Mouse (Mus musculus) large intestine, adult 2 months (tissue): ENCODE results near the gene Snrk. TPM values are rescaled to one million over a fixed set of nuclear protein-coding genes. Genes with fewer than 3 reads are reported as not detected.

Experiments used
- DNase-seq: peaks from one replicate; pipeline ENCODE4 v3.0.0-alpha.2; 2012; ENCODE audit warnings: low read depth, low spot score
- WGBS: fragments of 180-500 bp; shearing (Covaris S2); methylation state at CpG from one replicate; pipeline ENCODE4 v1.1.7; 2018; 5-methylcytosine and 5-hydroxymethylcytosine counted together
- polyA plus RNA-seq: library from polyadenylated mRNA; depleted of rRNA; stranded (reverse); fragments of >200 nt; gene quantifications from 2 replicates; pipeline ENCODE4 v1.2.3, GENCODE M21; 2012; rRNA removed

Snrk gene
- 26.9 and 51.1 TPM in 2 replicates for polyA plus RNA-seq

- DNase-seq: no peak
- WGBS: under 1% methylated on average over 67 of the region's 67 CpGs
Observed at GRCm38 (mm10) chr9:122117112-122117616, at the start of gene Snrk. Gene Snrk, plus strand, starts transcription at chr9:122117266.

- no peak for DNase-seq
- WGBS: 75% methylated on average over 2 of the region's 2 CpGs
Observed at GRCm38 (mm10) chr9:122067654-122068053, 49.4 kb upstream of the Snrk start.

GRCm38 (mm10) chr9:122069560-122070174 lies 47.4 kb upstream of the Snrk start:
- WGBS: 51% methylated on average over 11 of the region's 11 CpGs
- DNase-seq: peak; percentile 47

GRCm38 (mm10) chr9:122073980-122074379 lies 43.1 kb upstream of the Snrk start:
- WGBS: 46% methylated on average over 2 of the region's 2 CpGs
- no peak for DNase-seq

- WGBS: 83% methylated on average over 13 of the region's 13 CpGs
- DNase-seq: no peak
Observed at GRCm38 (mm10) chr9:122074575-122074974, 42.5 kb upstream of the Snrk start.

- no peak for DNase-seq
- 80% methylated on average over 5 of the region's 5 CpGs for WGBS
Observed at GRCm38 (mm10) chr9:122078456-122078855, 38.6 kb upstream of the Snrk start.

- 62% methylated on average over 4 of the region's 4 CpGs for WGBS
- no peak for DNase-seq
Observed at GRCm38 (mm10) chr9:122083698-122084097, 33.4 kb upstream of the Snrk start.

GRCm38 (mm10) chr9:122084175-122084574 lies 32.9 kb upstream of the Snrk start:
- DNase-seq: no peak
- WGBS: 20% methylated on average over 4 of the region's 4 CpGs

- no peak for DNase-seq
- WGBS: 53% methylated on average over 4 of the region's 4 CpGs
Observed at GRCm38 (mm10) chr9:122084636-122085035, 32.4 kb upstream of the Snrk start.

GRCm38 (mm10) chr9:122085055-122085454 lies 32.0 kb upstream of the Snrk start:
- DNase-seq: no peak
- WGBS: 4% methylated on average over 6 of the region's 6 CpGs

GRCm38 (mm10) chr9:122085550-122086205 lies 31.4 kb upstream of the Snrk start:
- no peak for DNase-seq
- 22% methylated on average over 3 of the region's 3 CpGs for WGBS

- DNase-seq: no peak
- WGBS: 97% methylated on average over 6 of the region's 6 CpGs
Observed at GRCm38 (mm10) chr9:122087086-122087485, 30.0 kb upstream of the Snrk start.

- 64% methylated on average over 7 of the region's 7 CpGs for WGBS
Observed at GRCm38 (mm10) chr9:122091171-122091570, 25.9 kb upstream of the Snrk start.

GRCm38 (mm10) chr9:122091782-122092228 lies 25.3 kb upstream of the Snrk start:
- 30% methylated on average over 5 of the region's 5 CpGs for WGBS
- no peak for DNase-seq

More at GRCm38 (mm10) chr9:122091171-122091570, 25.9 kb upstream of the Snrk start:
- DNase-seq: no peak

- WGBS: 90% methylated on average over 1 of the region's 1 CpGs
Observed at GRCm38 (mm10) chr9:122094171-122094570, 22.9 kb upstream of the Snrk start.

GRCm38 (mm10) chr9:122096822-122097511 lies 20.1 kb upstream of the Snrk start:
- DNase-seq: no peak
- 95% methylated on average over 5 of the region's 5 CpGs for WGBS

More at GRCm38 (mm10) chr9:122094171-122094570, 22.9 kb upstream of the Snrk start:
- no peak for DNase-seq

GRCm38 (mm10) chr9:122097535-122097934 lies 19.5 kb upstream of the Snrk start:
- DNase-seq: no peak
- WGBS: 73% methylated on average over 6 of the region's 6 CpGs

GRCm38 (mm10) chr9:122100584-122101127 lies 16.4 kb upstream of the Snrk start:
- no peak for DNase-seq

- WGBS: 22% methylated on average over 4 of the region's 4 CpGs
- no peak for DNase-seq
Observed at GRCm38 (mm10) chr9:122101196-122101595, 15.9 kb upstream of the Snrk start.
